Mouse (Mus musculus): ENCODE measurements around the gene Grin3b.

DNA sequence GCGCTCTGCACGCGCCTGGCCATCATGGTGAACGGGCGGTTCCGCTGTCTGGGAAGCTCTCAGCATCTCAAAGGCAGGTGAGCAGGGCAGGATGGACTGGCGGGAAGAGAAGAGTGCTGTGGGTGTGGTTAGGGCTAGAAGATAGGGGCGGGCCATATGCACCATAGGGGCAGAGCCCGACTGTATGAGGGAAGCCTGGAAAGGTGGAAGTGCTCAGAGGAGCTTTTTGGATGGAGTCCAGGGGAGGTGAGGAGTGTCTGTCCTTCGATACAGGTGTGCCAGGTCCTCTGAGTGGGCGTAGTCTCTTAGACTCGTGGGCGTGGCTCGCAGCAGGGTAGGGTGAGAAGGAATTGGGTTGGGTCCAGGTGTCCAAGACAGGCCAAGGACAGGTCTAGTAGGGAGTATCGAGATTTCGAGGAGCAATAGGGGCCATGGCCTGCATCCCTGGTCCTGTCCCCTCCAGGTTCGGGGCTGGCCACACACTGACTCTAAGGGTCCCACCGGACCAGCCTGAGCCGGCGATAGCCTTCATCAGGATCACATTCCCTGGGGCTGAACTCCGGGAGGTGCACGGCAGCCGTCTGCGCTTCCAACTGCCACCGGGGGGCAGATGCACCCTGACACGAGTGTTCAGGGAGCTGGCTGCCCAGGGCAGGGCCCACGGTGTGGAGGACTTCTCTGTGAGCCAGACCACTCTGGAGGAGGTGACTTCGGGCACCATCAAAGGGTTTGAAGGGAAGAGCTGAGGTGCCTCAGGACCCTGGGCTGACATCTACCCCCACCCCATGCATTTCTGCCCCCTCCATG is 44.2 kb downstream of the Grin3b start:
- TF ChIP-seq CTCF (IDR thresholded peaks at IDR 0.05; ENCODE audit: insufficient read depth, low read length) (0 out of 2 replicates have a peak, but pooled peaks have one; percentile 10), POLR2A (IDR thresholded peaks at IDR 0.05; ENCODE audit: borderline replicate concordance, extremely low read depth, low read depth, low read length) (no peak)
